Comparison of ENCODE assay signal across 15 mouse cellular contexts in genomic region chr4:142278197-142278575, GRCm38 (mm10). TPM values are rescaled to one million over a fixed set of nuclear protein-coding genes. Genes with fewer than 3 reads are reported as not detected.
DNase-seq lines count a peak whose midpoint lies in the region; ATAC-seq and TF ChIP-seq lines count a peak whose summit lies in the region.
"Had no signal": no experiment of that assay in that cellular context is flagged by ENCODE, and none has a peak within 500 bp of the region (broad histone marks: within the 10 kb centered on the region; RNA-seq: fewer than 3 reads in every experiment).

No protein-coding gene starts in this region.

- WGBS in heart, embryonic 12.5 days: 82% methylated on average over 6 of the region's 6 CpGs
- WGBS in limb, embryonic 12.5 days: 91% methylated on average over 6 of the region's 6 CpGs
- whole genome bisulfite sequencing in limb, embryonic 10.5 days: 91% methylated on average over 6 of the region's 6 CpGs
- WGBS in cerebellum, adult 2 months: 51% methylated on average over 6 of the region's 6 CpGs
- WGBS in embryonic facial prominence, embryonic 13.5 days: 84% methylated on average over 6 of the region's 6 CpGs

- no peak for DNase-seq in heart, postnatal 14 days
- no peak for DNase-seq in limb, embryonic 10.5 days (ENCODE audit: low spot score)
- DNase-seq in cerebellum, adult 2 months: peak; percentile 44 to 54
- no peak for DNase-seq in adrenal gland, postnatal 10 days
- DNase-seq in gastrocnemius, adult 2 months: no peak
- DNase-seq: adrenal gland, postnatal 25 days; lung, postnatal 10 days; right cerebral cortex, postnatal 25 days; thymus, postnatal 14 days had no signal

- no peak overlapping the region for H3K4me3 ChIP-seq in heart, embryonic 12.5 days
- no peak overlapping the region for H3K4me3 ChIP-seq in limb, embryonic 12.5 days (replicated peaks)
- no peak overlapping the region for H3K4me3 ChIP-seq in limb, embryonic 10.5 days
- no peak overlapping the region for H3K4me3 ChIP-seq in cerebellum, adult 2 months (replicated peaks; ENCODE audit: insufficient read depth, low read depth, low read length)
- no peak overlapping the region for H3K4me3 ChIP-seq in embryonic facial prominence, embryonic 13.5 days
- no peak overlapping the region for H3K4me3 ChIP-seq in gastrocnemius, adult 2 months
- H3K4me3 ChIP-seq: liver, embryonic 12.5 days had no signal

- no peak for TF ChIP-seq CTCF in cerebellum, adult 2 months (IDR thresholded peaks at IDR 0.05; ENCODE audit: borderline replicate concordance, insufficient read depth, low read depth, low read length)
- TF ChIP-seq CTCF in gastrocnemius, adult 2 months (IDR thresholded peaks at IDR 0.05): no peak

- no peak for ATAC-seq in heart, embryonic 12.5 days (ENCODE audit: insufficient number of reproducible peaks, low FRiP score)
- no peak for ATAC-seq in limb, embryonic 12.5 days (ENCODE audit: insufficient number of reproducible peaks, insufficient read depth, low FRiP score, low TSS enrichment, low read depth)
- no peak for ATAC-seq in embryonic facial prominence, embryonic 13.5 days (ENCODE audit: insufficient number of reproducible peaks, insufficient read depth, low FRiP score, low TSS enrichment, low read depth)
- ATAC-seq: liver, embryonic 12.5 days had no signal

- H3K4me2 ChIP-seq in heart, embryonic 12.5 days: peak overlapping the region; percentile 47
- H3K4me2 ChIP-seq in limb, embryonic 12.5 days: peak overlapping the region; percentile 41
- H3K4me2 ChIP-seq in embryonic facial prominence, embryonic 13.5 days: peak overlapping the region; percentile 43
- H3K4me2 ChIP-seq: liver, embryonic 12.5 days had no signal

- TF ChIP-seq POLR2A in cerebellum, adult 2 months (IDR thresholded peaks at IDR 0.05; ENCODE audit: borderline replicate concordance, insufficient read depth, low read length): no peak

- no peaks in the 10 kb centered on the region for H3K9me3 ChIP-seq in heart, embryonic 12.5 days (replicated peaks)
- H3K9me3 ChIP-seq in limb, embryonic 12.5 days: no peaks in the 10 kb centered on the region
- no peaks in the 10 kb centered on the region for H3K9me3 ChIP-seq in limb, embryonic 10.5 days (replicated peaks)
- H3K9me3 ChIP-seq in embryonic facial prominence, embryonic 13.5 days: no peaks in the 10 kb centered on the region
- H3K9me3 ChIP-seq: liver, embryonic 12.5 days had no signal

- no peak overlapping the region for H3K27ac ChIP-seq in heart, embryonic 12.5 days (ENCODE audit: poor library complexity, severe bottlenecking)
- H3K27ac ChIP-seq in limb, embryonic 12.5 days: peak overlapping the region; percentile 71
- H3K27ac ChIP-seq in limb, embryonic 10.5 days: no peak overlapping the region
- no peak overlapping the region for H3K27ac ChIP-seq in cerebellum, adult 2 months (ENCODE audit: insufficient read depth, low read length)
- peak overlapping the region; percentile 51; the same call in 1 of the 2 replicates for H3K27ac ChIP-seq in embryonic facial prominence, embryonic 13.5 days
- no peak overlapping the region for H3K27ac ChIP-seq in gastrocnemius, adult 2 months
- H3K27ac ChIP-seq: liver, embryonic 12.5 days had no signal

- no peaks in the 10 kb centered on the region for H3K36me3 ChIP-seq in heart, embryonic 12.5 days
- H3K36me3 ChIP-seq in limb, embryonic 12.5 days: no peaks in the 10 kb centered on the region
- H3K36me3 ChIP-seq in limb, embryonic 10.5 days: no peaks in the 10 kb centered on the region
- H3K36me3 ChIP-seq in embryonic facial prominence, embryonic 13.5 days: no peaks in the 10 kb centered on the region
- H3K36me3 ChIP-seq: G1E; liver, embryonic 12.5 days had no signal

- 0 out of 2 replicates have a peak, but pooled peaks cover 8% of the 10 kb centered on the region for H3K27me3 ChIP-seq in heart, embryonic 12.5 days (replicated peaks)
- H3K27me3 ChIP-seq in limb, embryonic 12.5 days: 0 out of 2 replicates have a peak, but pooled peaks cover 4% of the 10 kb centered on the region
- no peaks in the 10 kb centered on the region for H3K27me3 ChIP-seq in limb, embryonic 10.5 days (ENCODE audit: low read depth, poor library complexity, severe bottlenecking)
- H3K27me3 ChIP-seq in cerebellum, adult 2 months (ENCODE audit: control insufficient read depth, insufficient read depth, low read length): no peaks in the 10 kb centered on the region
- H3K27me3 ChIP-seq in embryonic facial prominence, embryonic 13.5 days: no peaks in the 10 kb centered on the region

- no peak overlapping the region for H3K9ac ChIP-seq in heart, embryonic 12.5 days
- no peak overlapping the region for H3K9ac ChIP-seq in limb, embryonic 12.5 days (replicated peaks)
- no peak overlapping the region for H3K9ac ChIP-seq in embryonic facial prominence, embryonic 13.5 days
- H3K9ac ChIP-seq: liver, embryonic 12.5 days had no signal

- intact Hi-C loops in heart, postnatal 14 days (cut with DNase I): no loop called here
- intact Hi-C loops in gastrocnemius, adult 2 months (cut with DNase I): no loop called here

- H3K4me1 ChIP-seq in heart, embryonic 12.5 days (replicated peaks): peaks cover 15% of the 10 kb centered on the region
- peaks cover 19% of the 10 kb centered on the region for H3K4me1 ChIP-seq in limb, embryonic 12.5 days (replicated peaks)
- peaks cover 11% of the 10 kb centered on the region for H3K4me1 ChIP-seq in limb, embryonic 10.5 days
- H3K4me1 ChIP-seq in cerebellum, adult 2 months (ENCODE audit: control insufficient read depth, insufficient read depth, low read length): peaks cover 20% of the 10 kb centered on the region
- peaks cover 25% of the 10 kb centered on the region for H3K4me1 ChIP-seq in embryonic facial prominence, embryonic 13.5 days
- H3K4me1 ChIP-seq: liver, embryonic 12.5 days had no signal

RNA-seq across cellular contexts. Expression of gene Kazn, which starts 39.0 kb away (rescaled TPM):
- polyA plus RNA-seq in heart, embryonic 12.5 days (2016; fragmentation: Nextera tagmentation; extraction: Ambion mirVana): 8.6 and 9.2 TPM in 2 replicates
- total RNA-seq in heart, postnatal 14 days (2021): 1 to 10 TPM; 5.2 to 5.9 TPM
- 13.7 and 14.2 TPM in 2 replicates for polyA plus RNA-seq in limb, embryonic 12.5 days (2016; fragmentation: Nextera tagmentation; extraction: Ambion mirVana)
- 8.8 and 9.3 TPM in 2 replicates for polyA plus RNA-seq in limb, embryonic 10.5 days (2016; fragmentation: Nextera tagmentation; extraction: Ambion mirVana)
- polyA plus RNA-seq in cerebellum, adult 2 months (2012; rRNA removed): 73.3 and 75.7 TPM in 2 replicates
- 13.2 and 13.4 TPM in 2 replicates for polyA plus RNA-seq in embryonic facial prominence, embryonic 13.5 days (2015; fragmentation: Nextera tagmentation; extraction: Ambion mirVana)
- 10 to 100 TPM; 17.0 to 23.0 TPM for total RNA-seq in adrenal gland, postnatal 10 days (2021)
- 1 to 10 TPM; 1.5 to 2.3 TPM for total RNA-seq in gastrocnemius, adult 2 months (2021)
- polyA plus RNA-seq: C2C12, G1E had no signal

Comparison
In these comparisons a context has a peak if more than half of its experiments do, and no peak if none do; other contexts are left out.
1. H3K27ac ChIP-seq: peak in limb, embryonic 12.5 days (single experiment) and embryonic facial prominence, embryonic 13.5 days (single experiment); none in heart, embryonic 12.5 days (single experiment), limb, embryonic 10.5 days (single experiment), cerebellum, adult 2 months (single experiment) and gastrocnemius, adult 2 months (single experiment).
2. DNase-seq: peak in cerebellum, adult 2 months (2 of 2); none in heart, postnatal 14 days (0 of 2), limb, embryonic 10.5 days (single experiment), adrenal gland, postnatal 10 days (single experiment) and gastrocnemius, adult 2 months (single experiment).
3. Peak in every context shown above with its lines, with median percentiles within 50 percentile points of each other: H3K4me2 ChIP-seq.